Mouse (Mus musculus) brain, embryonic 18.5 days (tissue): ENCODE results near the gene Gm13283.
A peak's percentile ranks its signal among the peaks of the same experiment; 100 is the strongest.
"Not testable (repeated sequence)": the region's sequence is repeated elsewhere in the genome, so short reads cannot be mapped to it uniquely, and the experiment has no call there.

Experiments used
- DNase-seq: peaks from one replicate; pipeline ENCODE4 v3.0.0-alpha.2; 2012; ENCODE audit warnings: low read depth, low spot score

Gene Gm13283

GRCm38 (mm10) chr4:88759610-88760268 lies at the start of gene Gm13283:
TSS of gene Gm13283 (plus strand) at chr4:88760119.
- not testable (repeated sequence) for DNase-seq

GRCm38 (mm10) chr4:88714281-88714680 lies 45.6 kb upstream of the Gm13283 start:
- no peak for DNase-seq

- no peak for DNase-seq
These were observed 44.9 kb upstream of the Gm13283 start for GRCm38 (mm10) chr4:88715059-88715458.

GRCm38 (mm10) chr4:88718715-88719114 lies 41.2 kb upstream of the Gm13283 start:
- no peak for DNase-seq

- DNase-seq = peak; percentile 85
These were observed 37.9 kb upstream of the Gm13283 start, which contains the start of the genes Gm26566 and Klhl9 for GRCm38 (mm10) chr4:88721791-88722721. TSS of gene Gm26566 (plus strand) at chr4:88721805. TSS of gene Klhl9 (minus strand) at chr4:88722465.

GRCm38 (mm10) chr4:88723497-88724090 lies 36.3 kb upstream of the Gm13283 start:
- no peak for DNase-seq

- DNase-seq = no peak
These were observed 33.2 kb upstream of the Gm13283 start for GRCm38 (mm10) chr4:88726727-88727126.

GRCm38 (mm10) chr4:88727324-88727723 lies 32.6 kb upstream of the Gm13283 start:
- DNase-seq = no peak

GRCm38 (mm10) chr4:88738480-88738879 lies 21.4 kb upstream of the Gm13283 start:
- DNase-seq = no peak

GRCm38 (mm10) chr4:88739036-88739435 lies 20.9 kb upstream of the Gm13283 start:
- DNase-seq = no peak

GRCm38 (mm10) chr4:88741426-88741825 lies 18.5 kb upstream of the Gm13283 start:
- no peak for DNase-seq

- no peak for DNase-seq
These were observed 17.0 kb upstream of the Gm13283 start for GRCm38 (mm10) chr4:88742771-88743371.

GRCm38 (mm10) chr4:88744207-88744606 lies 15.7 kb upstream of the Gm13283 start:
- DNase-seq = no peak

GRCm38 (mm10) chr4:88749926-88750325 lies 10.0 kb upstream of the Gm13283 start:
- no peak for DNase-seq

GRCm38 (mm10) chr4:88754818-88755340 lies 5.0 kb upstream of the Gm13283 start, which contains the start of gene Gm13271:
TSS of gene Gm13271 (plus strand) at chr4:88754868.
- DNase-seq = not testable (repeated sequence)

GRCm38 (mm10) chr4:88756581-88757513 lies 3.1 kb upstream of the Gm13283 start:
- DNase-seq = not testable (repeated sequence)

GRCm38 (mm10) chr4:88757628-88758031 lies 2.3 kb upstream of the Gm13283 start:
- peak; percentile 70 for DNase-seq

- DNase-seq = not testable (repeated sequence)
These were observed 1.2 kb upstream of the Gm13283 start for GRCm38 (mm10) chr4:88758751-88759150.

GRCm38 (mm10) chr4:88760431-88760830 lies 512 bp downstream of the Gm13283 start:
- DNase-seq = peak; percentile 37

- DNase-seq = not testable (repeated sequence)
These were observed 1.9 kb downstream of the Gm13283 start for GRCm38 (mm10) chr4:88761776-88762175.
